Mouse (Mus musculus) v-Abl transformed pro-B cells (cell line): ENCODE results near the gene 9930022D16Rik.

ENCODE experiments used
- in situ Hi-C, 2 experiments: fragments of 400-800 bp; cut with MboI; formaldehyde crosslinking; loops; one replicate each; pipeline ENCODE4 v1.15.1; 2025; ENCODE audit not compliant: unreplicated experiment in 2 of 2

Gene 9930022D16Rik

GRCm38 (mm10) chr11:109443468-109444263 is 29.9 kb downstream of the 9930022D16Rik start:
- in situ Hi-C loops = loop anchor here (5.0 to 25.0 kb wide), 5 partner anchors 126 to 531 kb away; partner anchors contain the start of gene Axin2 (in 1 of the 2)

- in situ Hi-C loops = loop anchor here (5.0 to 25.0 kb wide), 5 partner anchors 127 to 532 kb away; partner anchors contain the start of gene Axin2 (in 1 of the 2)
Observed at GRCm38 (mm10) chr11:109444600-109444999, 30.9 kb downstream of the 9930022D16Rik start.

GRCm38 (mm10) chr11:109445438-109446035 is 31.8 kb downstream of the 9930022D16Rik start:
- in situ Hi-C loops = loop anchor here (5.0 to 25.0 kb wide), 4 partner anchors 137 to 993 kb away; partner anchors contain the start of gene Axin2 (in 1 of the 2)

DNA sequence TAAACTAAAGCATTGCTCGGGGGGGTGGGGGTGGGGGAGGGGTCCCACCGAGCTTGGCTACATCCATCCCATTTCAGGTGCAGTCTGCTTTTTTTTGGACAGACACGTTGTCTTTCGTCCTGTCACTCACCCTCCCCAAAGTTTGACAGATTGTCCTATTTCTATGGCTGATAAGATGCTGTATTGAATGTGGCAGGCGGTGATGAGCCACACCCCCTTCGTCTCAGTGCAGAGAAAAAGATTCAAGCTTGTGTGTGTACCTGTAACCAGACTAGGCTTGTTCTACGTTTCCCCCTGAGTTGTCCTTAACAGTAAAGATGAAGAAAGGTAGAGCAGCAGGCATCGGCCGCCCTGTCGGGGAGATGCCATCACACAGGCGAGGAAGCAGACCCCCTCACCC is 37.5 kb downstream of the 9930022D16Rik start:
- in situ Hi-C loops = no loop called here

- in situ Hi-C loops = no loop called here
Observed at GRCm38 (mm10) chr11:109456261-109456660, 42.5 kb downstream of the 9930022D16Rik start.

- in situ Hi-C loops = no loop called here
Observed at GRCm38 (mm10) chr11:109458165-109458564, 44.4 kb downstream of the 9930022D16Rik start.

DNA sequence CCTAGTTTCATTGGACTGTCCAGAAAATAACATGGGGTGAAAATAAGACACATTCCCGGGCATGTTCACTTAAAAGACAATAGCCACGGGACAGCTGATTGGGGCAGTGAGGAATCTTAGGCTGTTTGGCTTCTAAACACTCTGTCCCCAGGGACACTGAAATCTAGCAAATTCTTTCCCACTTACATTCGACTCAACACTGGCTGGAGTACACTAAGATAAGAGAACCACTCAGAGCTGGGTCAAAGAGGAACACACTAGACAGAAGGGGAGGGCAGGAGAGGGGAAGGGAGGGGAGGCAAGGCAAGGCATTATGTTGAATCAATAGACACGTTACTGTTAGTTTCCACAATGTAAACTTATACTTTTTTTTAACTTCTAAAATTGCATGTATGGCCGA is 46.9 kb downstream of the 9930022D16Rik start:
- in situ Hi-C loops = no loop called here

DNA sequence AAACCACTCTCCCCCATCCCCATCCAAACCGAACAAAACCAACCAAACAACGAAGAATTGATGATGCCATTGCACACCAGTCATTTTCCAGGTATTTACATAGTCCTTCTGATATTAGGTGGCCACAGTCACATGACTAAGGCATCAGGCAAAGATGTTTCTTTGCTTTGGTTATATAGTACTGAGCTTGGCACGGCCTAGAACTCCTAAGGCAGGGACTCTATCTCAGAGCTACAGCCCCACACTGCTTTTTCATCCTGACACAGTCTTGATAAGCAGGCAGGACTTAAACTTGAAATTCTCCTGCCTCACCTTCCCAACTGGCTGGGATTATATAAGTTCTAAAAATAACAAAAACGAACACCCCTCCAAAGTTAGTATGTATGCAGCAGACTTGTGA is 51.4 kb downstream of the 9930022D16Rik start:
- in situ Hi-C loops = no loop called here

- in situ Hi-C loops = no loop called here
Observed at GRCm38 (mm10) chr11:109466987-109467386, 53.3 kb downstream of the 9930022D16Rik start.

DNA sequence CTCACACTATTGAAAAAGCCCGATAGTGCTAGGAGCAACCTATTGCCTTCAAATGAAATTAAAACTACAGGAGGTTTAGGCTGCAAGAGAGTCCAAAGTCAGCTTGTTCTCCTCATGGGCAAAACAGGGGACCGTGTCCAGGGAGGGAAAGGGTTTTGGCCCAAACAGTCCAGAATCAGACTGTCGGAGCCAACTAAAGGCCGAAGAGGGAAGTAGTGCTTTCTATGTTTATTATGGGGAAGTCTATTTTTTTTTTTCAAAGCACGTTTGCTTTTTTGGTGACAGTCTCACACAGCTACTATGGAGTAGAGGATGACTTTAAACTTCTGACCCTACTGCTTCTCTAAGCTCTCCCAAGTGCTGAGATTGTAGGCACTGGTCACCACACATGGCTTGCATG is 54.4 kb downstream of the 9930022D16Rik start:
- in situ Hi-C loops = no loop called here
